Mouse (Mus musculus) liver, embryonic 16.5 days (tissue): ENCODE data around the gene Gm45140. TPM values are rescaled to one million over a fixed set of nuclear protein-coding genes. Genes with fewer than 3 reads are reported as not detected.

Experiments
- ATAC-seq: fragments of 200-750 bp; cut with Nextera tagmentation; 2 replicates; pipeline ENCODE4 v1.8.0; 2017; ENCODE audit warnings: low read depth, mild to moderate bottlenecking, moderate number of reproducible peaks, moderate library complexity
- H3K27ac ChIP-seq: fragments of 300-500 bp; sonication (generic); 2 replicates; pipeline ENCODE4 v1.5.1; 2014; ENCODE audit warnings: mild to moderate bottlenecking, low read length
- H3K27me3 ChIP-seq: fragments of 300-500 bp; sonication (generic); 2 replicates; pipeline ENCODE4 v1.6.1; 2014; ENCODE audit warnings: low read depth, low read length, mixed read lengths; ENCODE audit not compliant: control insufficient read depth, insufficient read depth
- H3K36me3 ChIP-seq: fragments of 300-500 bp; sonication (generic); 2 replicates; pipeline ENCODE4 v1.6.1; 2014; ENCODE audit warnings: mild to moderate bottlenecking; ENCODE audit not compliant: control insufficient read depth, insufficient read depth
- H3K4me1 ChIP-seq: fragments of 300-500 bp; sonication (generic); 2 replicates; pipeline ENCODE4 v1.6.1; 2014; ENCODE audit warnings: low read depth, low read length, mixed read lengths; ENCODE audit not compliant: control insufficient read depth
- H3K4me2 ChIP-seq: fragments of 300-500 bp; sonication (generic); 2 replicates; pipeline ENCODE4 v1.6.1; 2014; ENCODE audit warnings: low read depth, low read length, mixed read lengths
- H3K4me3 ChIP-seq: fragments of 300-500 bp; sonication (generic); 2 replicates; pipeline ENCODE4 v1.5.1; 2014; ENCODE audit warnings: low read depth, mild to moderate bottlenecking, low read length
- H3K9ac ChIP-seq: fragments of 300-500 bp; sonication (generic); 2 replicates; pipeline ENCODE4 v1.6.1; 2014; ENCODE audit warnings: low read depth, low read length
- H3K9me3 ChIP-seq: fragments of 300-500 bp; sonication (generic); replicated peaks from 2 replicates; pipeline ENCODE4 v1.6.1; 2016; ENCODE audit warnings: low read length; ENCODE audit not compliant: control insufficient read depth
- WGBS: fragments of 180-500 bp; shearing (Covaris S2); extraction: QIAGEN DNeasy Blood & Tissue Kit; methylation state at CpG from one replicate; pipeline ENCODE4 v1.1.7; 2014; ENCODE audit not compliant: insufficient replicate concordance; 5-methylcytosine and 5-hydroxymethylcytosine counted together
- polyA plus RNA-seq: library from polyadenylated mRNA; unstranded; fragments of >200 nt; fragmentation: Nextera tagmentation; extraction: Ambion mirVana; gene quantifications from 2 replicates; pipeline ENCODE4 v1.2.1, GENCODE M21; 2015

Gm45140 gene
- polyA plus RNA-seq, 1 experiment from 2014 or later = 4.6 TPM

GRCm38 (mm10) chr6:87850900-87851614 lies 15.5 kb upstream of the Gm45140 start, which contains the start of gene Cnbp:
TSS of gene Cnbp (minus strand) at chr6:87851106.
- WGBS = under 1% methylated on average over 55 of the region's 55 CpGs
- peak within 1 kb of the TSS; percentile 100 for H3K4me3 ChIP-seq
- peaks cover 35% of the 10 kb centered on the region for H3K4me1 ChIP-seq
- ATAC-seq = peak; percentile 97
- H3K4me2 ChIP-seq = peak within 1 kb of the TSS; percentile 95
- H3K27ac ChIP-seq = peak within 1 kb of the TSS; percentile 94
- H3K36me3 ChIP-seq = peaks cover 17% of the 10 kb centered on the region; the same call in 1 of the 2 replicates
- H3K9me3 ChIP-seq = no peaks in the 10 kb centered on the region
- H3K27me3 ChIP-seq = no peaks in the 10 kb centered on the region
- peak within 1 kb of the TSS; percentile 100 for H3K9ac ChIP-seq

GRCm38 (mm10) chr6:87850155-87850899 lies 14.7 kb upstream of the Gm45140 start:
- peak overlapping the region; percentile 100 for H3K9ac ChIP-seq
- peak overlapping the region; percentile 86 for H3K4me2 ChIP-seq
- H3K9me3 ChIP-seq = no peaks in the 10 kb centered on the region
- peaks cover 35% of the 10 kb centered on the region for H3K4me1 ChIP-seq
- H3K36me3 ChIP-seq = peaks cover 23% of the 10 kb centered on the region
- under 1% methylated on average over 72 of the region's 73 CpGs for WGBS
- peak overlapping the region; percentile 94 for H3K27ac ChIP-seq
- peak; percentile 63 for ATAC-seq
- peak overlapping the region; percentile 100 for H3K4me3 ChIP-seq
- H3K27me3 ChIP-seq = no peaks in the 10 kb centered on the region

- H3K4me3 ChIP-seq = peak overlapping the region; percentile 100
- peaks cover 29% of the 10 kb centered on the region for H3K36me3 ChIP-seq
- H3K27me3 ChIP-seq = no peaks in the 10 kb centered on the region
- no peaks in the 10 kb centered on the region for H3K9me3 ChIP-seq
- H3K9ac ChIP-seq = peak overlapping the region; percentile 100
- H3K4me2 ChIP-seq = peak overlapping the region; percentile 86
- peaks cover 35% of the 10 kb centered on the region for H3K4me1 ChIP-seq
- no peak for ATAC-seq
- under 1% methylated on average over 8 of the region's 8 CpGs for WGBS
- peak overlapping the region; percentile 94 for H3K27ac ChIP-seq
These were observed 14.2 kb upstream of the Gm45140 start for GRCm38 (mm10) chr6:87849780-87850154.

- WGBS = 66% methylated on average over 1 of the region's 1 CpGs
- Histone ChIP-seq H3K36me3 (peaks cover 55% of the 10 kb centered on the region), H3K27me3 (no peaks in the 10 kb centered on the region), H3K4me2 (peak overlapping the region; percentile 4; the same call in 1 of the 2 replicates), H3K4me1 (peaks cover 23% of the 10 kb centered on the region), H3K9ac (peak overlapping the region; percentile 38; the same call in 1 of the 2 replicates), H3K9me3 (no peaks in the 10 kb centered on the region), H3K27ac (peak overlapping the region; percentile 45; the same call in 1 of the 2 replicates), H3K4me3 (no peak overlapping the region)
- ATAC-seq = no peak
These were observed 11.2 kb upstream of the Gm45140 start for GRCm38 (mm10) chr6:87846813-87847212.

- no peak overlapping the region for H3K4me2 ChIP-seq
- peaks cover 22% of the 10 kb centered on the region for H3K4me1 ChIP-seq
- H3K36me3 ChIP-seq = peaks cover 59% of the 10 kb centered on the region
- H3K27me3 ChIP-seq = no peaks in the 10 kb centered on the region
- ATAC-seq = no peak
- no peaks in the 10 kb centered on the region for H3K9me3 ChIP-seq
- H3K4me3 ChIP-seq = no peak overlapping the region
- no peak overlapping the region for H3K27ac ChIP-seq
- WGBS = 86% methylated on average over 13 of the region's 13 CpGs
- no peak overlapping the region for H3K9ac ChIP-seq
These were observed 9.6 kb upstream of the Gm45140 start for GRCm38 (mm10) chr6:87845031-87845695.

GRCm38 (mm10) chr6:87842254-87842653 lies 6.7 kb upstream of the Gm45140 start:
- ATAC-seq = no peak
- 8% methylated on average over 1 of the region's 1 CpGs for WGBS
- H3K9me3 ChIP-seq = no peaks in the 10 kb centered on the region
- no peak overlapping the region for H3K4me3 ChIP-seq
- H3K36me3 ChIP-seq = peaks cover 51% of the 10 kb centered on the region
- H3K4me1 ChIP-seq = peaks cover 19% of the 10 kb centered on the region
- no peak overlapping the region for H3K9ac ChIP-seq
- H3K27ac ChIP-seq = no peak overlapping the region
- no peaks in the 10 kb centered on the region for H3K27me3 ChIP-seq
- no peak overlapping the region for H3K4me2 ChIP-seq

- H3K36me3 ChIP-seq = peaks cover 46% of the 10 kb centered on the region
- WGBS = 70% methylated on average over 8 of the region's 8 CpGs
- ATAC-seq = no peak
These were observed 6.0 kb upstream of the Gm45140 start for GRCm38 (mm10) chr6:87841635-87842034.

GRCm38 (mm10) chr6:87839797-87840341 lies 4.3 kb upstream of the Gm45140 start:
- Histone ChIP-seq H3K36me3 (peaks cover 31% of the 10 kb centered on the region), H3K27ac (peak overlapping the region; percentile 99), H3K9me3 (no peaks in the 10 kb centered on the region), H3K27me3 (no peaks in the 10 kb centered on the region), H3K4me3 (peak overlapping the region; percentile 90; the same call in 1 of the 2 replicates), H3K4me1 (peaks cover 15% of the 10 kb centered on the region), H3K4me2 (peak overlapping the region; percentile 85), H3K9ac (no peak overlapping the region; the same call in 1 of the 2 replicates)
- 51% methylated on average over 11 of the region's 11 CpGs for WGBS
- ATAC-seq = no peak

More at GRCm38 (mm10) chr6:87841635-87842034, 6.0 kb upstream of the Gm45140 start:
- H3K27ac ChIP-seq = no peak overlapping the region
- no peak overlapping the region for H3K4me3 ChIP-seq
- no peaks in the 10 kb centered on the region for H3K27me3 ChIP-seq
- H3K9me3 ChIP-seq = no peaks in the 10 kb centered on the region
- H3K9ac ChIP-seq = no peak overlapping the region
- no peak overlapping the region for H3K4me2 ChIP-seq
- peaks cover 15% of the 10 kb centered on the region for H3K4me1 ChIP-seq
